Mouse (Mus musculus) lung, embryonic 16.5 days (tissue): Measurements from ENCODE around the gene Bcl2l13. TPM values are rescaled to one million over a fixed set of nuclear protein-coding genes. Genes with fewer than 3 reads are reported as not detected.
"Not testable (repeated sequence)": the region's sequence is repeated elsewhere in the genome, so short reads cannot be mapped to it uniquely, and the experiment has no call there.

Experiments used
- ATAC-seq: fragments of 200-750 bp; cut with Nextera tagmentation; 2 replicates; pipeline ENCODE4 v1.8.0; 2017; ENCODE audit warnings: low read depth, mild to moderate bottlenecking, moderate library complexity
- H3K27ac ChIP-seq: fragments of 300-500 bp; sonication (generic); 2 replicates; pipeline ENCODE4 v1.5.1; 2014; ENCODE audit warnings: mild to moderate bottlenecking, control low read depth, low read length
- H3K27me3 ChIP-seq: fragments of 300-500 bp; sonication (generic); 2 replicates; pipeline ENCODE4 v1.6.1; 2014; ENCODE audit warnings: low read depth, low read length, mixed read lengths; ENCODE audit not compliant: control insufficient read depth, insufficient read depth
- H3K36me3 ChIP-seq: fragments of 300-500 bp; sonication (generic); 2 replicates; pipeline ENCODE4 v1.6.1; 2014; ENCODE audit warnings: low read length; ENCODE audit not compliant: control insufficient read depth, insufficient read depth
- H3K4me1 ChIP-seq: fragments of 300-500 bp; sonication (generic); replicated peaks from 2 replicates; pipeline ENCODE4 v1.6.1; 2014; ENCODE audit warnings: low read length, mixed read lengths; ENCODE audit not compliant: control insufficient read depth, insufficient read depth
- H3K4me2 ChIP-seq: fragments of 300-500 bp; sonication (generic); 2 replicates; pipeline ENCODE4 v1.6.1; 2014; ENCODE audit warnings: low read depth, low read length, control low read depth
- H3K4me3 ChIP-seq: fragments of 300-500 bp; sonication (generic); 2 replicates; pipeline ENCODE4 v1.5.1; 2014; ENCODE audit warnings: mild to moderate bottlenecking, low read length, control low read depth
- H3K9ac ChIP-seq: fragments of 300-500 bp; sonication (generic); 2 replicates; pipeline ENCODE4 v1.6.1; 2014; ENCODE audit warnings: low read length, control low read depth
- H3K9me3 ChIP-seq: fragments of 300-500 bp; sonication (generic); 2 replicates; pipeline ENCODE4 v1.6.1; 2016; ENCODE audit warnings: low read length; ENCODE audit not compliant: control insufficient read depth
- WGBS: fragments of 180-500 bp; shearing (Covaris S2); extraction: QIAGEN DNeasy Blood & Tissue Kit; methylation state at CpG from one replicate; pipeline ENCODE4 v1.1.7; 2014; 5-methylcytosine and 5-hydroxymethylcytosine counted together
- polyA plus RNA-seq: library from polyadenylated mRNA; unstranded; fragments of >200 nt; fragmentation: Nextera tagmentation; extraction: Ambion mirVana; gene quantifications from 2 replicates; pipeline ENCODE4 v1.2.1, GENCODE M21; 2015

Bcl2l13 gene
- polyA plus RNA-seq, 1 experiment from 2014 or later, result 27.2 TPM

- Histone ChIP-seq H3K9me3 (no peaks in the 10 kb centered on the region), H3K4me3 (no peak overlapping the region), H3K27me3 (no peaks in the 10 kb centered on the region), H3K27ac (no peak overlapping the region), H3K9ac (no peak overlapping the region), H3K4me1 (peaks cover 11% of the 10 kb centered on the region; the same call in 1 of the 2 replicates), H3K36me3 (no peaks in the 10 kb centered on the region), H3K4me2 (peak overlapping the region; percentile 88; the same call in 1 of the 2 replicates)
- WGBS, result 39% methylated on average over 9 of the region's 9 CpGs
- ATAC-seq, result peak; percentile 35; the same call in 1 of the 2 replicates
Measured at GRCm38 (mm10) chr6:120914911-120915648, 79.1 kb downstream of the Bcl2l13 start.

DNA sequence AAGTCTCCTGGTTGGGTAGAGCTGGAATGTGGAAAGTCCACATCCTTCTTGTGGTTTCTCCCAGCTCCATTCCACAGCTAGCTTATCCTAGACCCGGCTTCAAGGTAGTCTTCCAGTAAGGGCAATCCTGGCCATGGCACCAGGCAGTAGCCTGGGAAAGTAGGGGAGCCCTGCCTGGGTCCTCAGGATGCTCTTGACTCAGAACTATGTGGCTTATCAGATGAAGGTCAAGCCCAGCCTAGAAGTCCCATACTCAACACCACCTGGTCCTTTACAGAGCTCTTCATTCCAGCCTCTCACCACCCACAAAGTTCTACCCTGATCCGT is 79.6 kb downstream of the Bcl2l13 start:
- Histone ChIP-seq H3K27ac (no peak overlapping the region), H3K4me1 (peaks cover 11% of the 10 kb centered on the region; the same call in 1 of the 2 replicates)

DNA sequence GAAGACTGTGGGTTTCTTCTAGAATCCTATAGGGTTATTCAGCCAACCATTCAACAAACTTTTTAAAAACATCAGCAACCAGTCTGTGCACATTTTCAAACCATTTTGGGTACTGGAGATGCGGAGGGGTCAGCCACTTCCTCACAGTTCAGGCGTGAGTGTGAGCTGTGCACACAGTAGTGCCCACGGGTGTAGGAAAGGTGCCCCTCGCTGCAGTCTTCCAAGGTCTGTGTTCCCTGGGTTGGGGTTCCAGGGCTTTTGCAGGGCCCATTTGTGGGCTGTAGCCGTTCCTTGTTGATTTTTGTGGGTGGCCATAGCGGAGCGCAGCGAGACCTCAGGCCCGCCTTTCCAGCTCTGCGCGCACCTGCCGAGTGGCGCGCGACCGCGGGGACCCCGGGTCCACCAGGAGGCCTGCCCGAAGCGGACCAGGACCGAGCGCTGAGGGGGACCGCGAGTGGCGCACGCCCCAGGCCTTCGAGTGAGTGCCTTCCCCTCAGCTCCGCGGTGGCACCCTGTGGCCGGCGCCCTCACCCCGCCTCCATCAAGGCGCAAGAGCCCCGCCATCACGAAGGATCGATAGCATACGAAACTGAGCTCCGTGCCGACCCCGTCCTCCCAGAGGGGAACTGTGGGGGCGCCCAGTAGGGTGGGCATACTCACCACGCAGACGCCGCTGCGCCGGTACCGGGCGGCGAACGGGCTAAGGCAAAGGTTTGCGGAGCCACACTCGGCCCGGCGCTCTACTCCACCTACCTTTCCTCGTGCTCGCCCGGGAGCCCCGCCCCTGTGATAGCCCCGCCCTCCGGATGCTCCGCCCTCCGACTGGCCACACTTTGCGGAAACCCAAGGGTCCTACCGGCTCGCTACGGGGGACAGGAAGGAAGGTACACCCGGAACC is 80.3 kb downstream of the Bcl2l13 start, which contains the start of gene Bid:
Gene Bid, minus strand, starts transcription at position 780 of the 898 bp plus-strand sequence.
- Histone ChIP-seq H3K27ac (0 out of 2 replicates have a peak within 1 kb of the TSS, but pooled peaks have one; percentile 56), H3K4me1 (peaks cover 11% of the 10 kb centered on the region; the same call in 1 of the 2 replicates), H3K4me2 (peak within 1 kb of the TSS; percentile 88), H3K9me3 (no peaks in the 10 kb centered on the region), H3K36me3 (no peaks in the 10 kb centered on the region), H3K4me3 (peak within 1 kb of the TSS; percentile 70), H3K9ac (peak within 1 kb of the TSS; percentile 66), H3K27me3 (no peaks in the 10 kb centered on the region)
- peak; percentile 91 for ATAC-seq
- WGBS, result 2% methylated on average over 64 of the region's 67 CpGs

More for the DNA sequence above, 79.6 kb downstream of the Bcl2l13 start:
- no peaks in the 10 kb centered on the region for H3K36me3 ChIP-seq
- no peak overlapping the region for H3K9ac ChIP-seq
- 35% methylated on average over 2 of the region's 2 CpGs for WGBS
- H3K4me3 ChIP-seq, result peak overlapping the region; percentile 70
- no peaks in the 10 kb centered on the region for H3K27me3 ChIP-seq
- peak overlapping the region; percentile 88 for H3K4me2 ChIP-seq
- no peaks in the 10 kb centered on the region for H3K9me3 ChIP-seq
- no peak for ATAC-seq

- H3K36me3 ChIP-seq, H3K27me3 ChIP-seq, H3K27ac ChIP-seq, H3K4me1 ChIP-seq, H3K9me3 ChIP-seq: not testable (repeated sequence)
- ATAC-seq, result peak; percentile 47
- peak overlapping the region; percentile 88 for H3K4me2 ChIP-seq
- peak overlapping the region; percentile 70 for H3K4me3 ChIP-seq
- peak overlapping the region; percentile 66 for H3K9ac ChIP-seq
- WGBS, result 26% methylated on average over 10 of the region's 14 CpGs
Measured at GRCm38 (mm10) chr6:120916972-120917881, 81.2 kb downstream of the Bcl2l13 start.

DNA sequence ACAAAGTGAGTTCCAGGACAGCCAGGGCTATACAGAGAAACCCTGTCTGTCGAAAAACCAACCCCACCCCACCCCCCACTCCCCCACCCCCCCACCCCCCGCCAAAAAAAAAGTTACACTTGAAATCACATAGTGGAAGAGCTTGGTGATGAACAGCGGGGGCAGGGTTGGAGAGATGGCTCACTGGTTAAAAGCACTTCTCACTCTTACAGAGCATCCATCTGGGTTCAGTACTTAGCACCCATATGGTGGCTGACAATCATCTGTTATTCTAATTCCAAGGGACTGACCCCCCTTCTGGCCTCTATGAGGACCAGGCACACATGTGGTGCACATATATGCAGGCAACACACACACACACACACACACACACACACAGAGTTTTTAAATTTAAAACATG is 82.0 kb downstream of the Bcl2l13 start:
- WGBS, result 45% methylated on average over 3 of the region's 3 CpGs
- Histone ChIP-seq H3K4me1 (peaks cover 9% of the 10 kb centered on the region; the same call in 1 of the 2 replicates), H3K9me3 (no peaks in the 10 kb centered on the region), H3K4me3 (no peak overlapping the region), H3K4me2 (no peak overlapping the region), H3K27me3 (no peaks in the 10 kb centered on the region), H3K36me3 (no peaks in the 10 kb centered on the region), H3K27ac (no peak overlapping the region), H3K9ac (no peak overlapping the region)
- ATAC-seq, result no peak

GRCm38 (mm10) chr6:120924791-120925321 is 88.8 kb downstream of the Bcl2l13 start:
- not testable (repeated sequence) for H3K4me1 ChIP-seq
- WGBS, result 63% methylated on average over 2 of the region's 2 CpGs

GRCm38 (mm10) chr6:120926880-120927279 is 90.9 kb downstream of the Bcl2l13 start:
- Histone ChIP-seq H3K36me3 (no peaks in the 10 kb centered on the region; the same call in 1 of the 2 replicates), H3K27me3 (no peaks in the 10 kb centered on the region), H3K27ac (no peak overlapping the region), H3K9me3 (no peaks in the 10 kb centered on the region), H3K9ac (no peak overlapping the region), H3K4me2 (no peak overlapping the region), H3K4me3 (no peak overlapping the region), H3K4me1 (no peaks in the 10 kb centered on the region)
- ATAC-seq, result no peak
- 41% methylated on average over 2 of the region's 2 CpGs for WGBS

More at GRCm38 (mm10) chr6:120924791-120925321, 88.8 kb downstream of the Bcl2l13 start:
- H3K27me3 ChIP-seq, H3K4me3 ChIP-seq, H3K27ac ChIP-seq, H3K36me3 ChIP-seq, H3K9me3 ChIP-seq, H3K9ac ChIP-seq, H3K4me2 ChIP-seq, ATAC-seq: not testable (repeated sequence)

GRCm38 (mm10) chr6:120927765-120928164 is 91.8 kb downstream of the Bcl2l13 start:
- Histone ChIP-seq H3K4me2 (no peak overlapping the region), H3K27me3 (no peaks in the 10 kb centered on the region), H3K4me3 (no peak overlapping the region), H3K9ac (no peak overlapping the region), H3K9me3 (no peaks in the 10 kb centered on the region), H3K27ac (no peak overlapping the region), H3K36me3 (peaks cover 2% of the 10 kb centered on the region), H3K4me1 (no peaks in the 10 kb centered on the region)
- WGBS, result 64% methylated on average over 3 of the region's 3 CpGs
- ATAC-seq, result no peak
